Mouse (Mus musculus) urinary bladder, postnatal 4 days (tissue): ENCODE measurements around the gene Ifitm1.

ENCODE experiments used
- DNase-seq, 2 experiments: peaks; one replicate each; pipeline ENCODE4 v3.0.0; 2021 to 2022; ENCODE audit warnings: low spot score in 2 of 2

Ifitm1 gene

DNA sequence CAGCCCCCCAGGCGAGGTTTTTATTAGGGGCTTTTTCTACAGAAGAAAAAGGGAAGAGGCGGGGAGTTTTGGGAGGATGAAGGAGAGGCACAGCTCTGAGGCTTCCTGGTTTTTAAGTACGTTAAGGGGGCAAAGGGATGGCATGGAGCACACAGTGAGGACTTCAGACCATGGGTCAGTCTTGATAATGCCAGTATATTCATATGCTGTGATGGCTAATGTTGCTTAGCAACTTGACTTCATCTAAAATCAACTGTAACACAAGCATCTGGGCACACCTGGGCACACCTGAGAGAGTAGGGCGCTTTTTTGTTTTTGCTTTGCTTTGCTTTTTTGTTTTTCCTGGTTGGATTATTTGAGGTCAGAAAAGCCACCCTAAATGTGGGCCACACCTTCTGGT lies at the start of gene Ifitm1:
TSS of gene Ifitm1 (plus strand) at position 301 of the 400 bp plus-strand sequence.
- DNase-seq: peak in 1 of 2 experiments; percentile 26

DNA sequence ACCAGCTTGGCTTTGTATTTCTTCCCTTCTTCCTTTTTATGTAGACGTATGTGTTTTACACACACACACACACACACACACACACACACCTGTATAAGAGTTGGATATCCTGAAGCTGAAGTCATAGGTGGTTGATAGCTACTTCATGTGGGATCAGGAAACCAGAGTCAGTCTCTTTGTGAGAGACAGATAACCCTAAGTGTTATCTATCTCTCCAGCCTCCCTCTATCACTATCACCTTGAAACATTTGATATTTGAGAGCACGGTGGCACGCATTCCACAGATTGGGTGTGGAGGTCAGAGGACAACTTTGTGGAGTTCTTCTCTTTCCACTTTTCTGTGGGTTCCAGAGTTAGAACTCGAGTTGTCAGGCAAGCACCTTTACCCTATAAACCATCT lies 47.1 kb upstream of the Ifitm1 start:
- no peak for DNase-seq

DNA sequence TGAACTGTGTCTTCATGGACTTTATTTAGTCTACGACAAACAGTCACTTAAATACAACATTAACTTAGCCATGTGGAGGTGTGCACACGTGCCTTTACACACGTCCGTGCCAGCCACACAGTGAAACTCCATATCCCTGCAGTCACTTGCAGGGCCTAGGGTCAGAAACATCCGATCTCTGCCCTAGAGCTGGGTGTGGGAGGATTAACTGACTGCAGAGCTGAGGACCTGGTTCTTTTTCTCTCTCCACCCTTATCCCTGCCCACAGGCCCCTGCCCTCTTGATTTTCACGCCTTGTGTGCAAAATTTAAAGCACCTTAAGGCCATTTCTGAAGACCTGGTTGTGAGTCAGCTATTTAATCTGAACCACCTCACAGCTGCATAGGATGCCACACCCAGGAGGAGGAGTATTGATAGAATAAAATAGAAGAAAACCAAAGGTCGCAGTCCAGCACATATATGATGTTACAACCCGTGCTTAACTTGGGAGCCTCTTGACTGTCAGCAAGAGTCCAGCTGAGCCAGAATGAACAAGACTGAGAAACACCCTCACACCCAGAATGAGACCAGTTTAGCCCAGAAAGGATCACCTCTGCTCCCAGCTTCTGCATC lies 46.5 kb upstream of the Ifitm1 start, which contains the start of gene Nlrp6:
TSS of gene Nlrp6 (plus strand) at position 485 of the 612 bp plus-strand sequence.
- DNase-seq: no peak

DNA sequence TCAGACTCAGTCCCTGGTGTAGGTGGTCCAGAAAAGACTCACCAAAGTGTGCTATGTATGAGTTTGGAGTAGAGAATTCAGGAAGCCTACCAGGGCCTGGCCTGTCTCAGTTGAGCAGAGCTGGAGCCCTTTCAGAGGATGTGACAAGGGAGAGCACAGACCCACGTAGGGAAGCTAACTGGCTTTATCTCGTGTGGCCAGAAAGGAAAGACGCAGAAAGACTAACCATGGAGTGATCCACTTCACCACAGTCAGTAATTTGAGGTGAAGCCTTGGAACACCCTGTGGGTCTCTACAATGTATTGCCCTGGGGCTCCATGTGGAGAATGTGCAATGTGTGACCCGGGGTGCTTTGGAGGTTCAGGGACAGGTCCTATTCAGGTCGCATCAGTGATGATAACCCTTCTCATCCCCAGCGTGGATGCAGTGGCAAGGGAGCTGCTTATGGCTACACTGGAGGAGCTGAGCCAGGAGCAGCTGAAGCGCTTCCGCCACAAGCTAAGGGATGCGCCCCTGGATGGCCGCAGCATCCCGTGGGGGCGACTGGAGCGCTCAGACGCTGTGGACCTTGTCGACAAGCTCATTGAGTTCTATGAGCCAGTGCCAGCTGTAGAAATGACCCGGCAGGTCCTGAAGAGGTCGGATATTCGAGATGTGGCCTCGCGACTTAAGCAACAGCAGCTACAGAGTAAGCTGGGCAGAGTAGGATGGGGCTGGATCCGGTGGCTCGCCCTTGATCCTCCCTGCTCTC lies 45.6 kb upstream of the Ifitm1 start:
- no peak for DNase-seq

DNA sequence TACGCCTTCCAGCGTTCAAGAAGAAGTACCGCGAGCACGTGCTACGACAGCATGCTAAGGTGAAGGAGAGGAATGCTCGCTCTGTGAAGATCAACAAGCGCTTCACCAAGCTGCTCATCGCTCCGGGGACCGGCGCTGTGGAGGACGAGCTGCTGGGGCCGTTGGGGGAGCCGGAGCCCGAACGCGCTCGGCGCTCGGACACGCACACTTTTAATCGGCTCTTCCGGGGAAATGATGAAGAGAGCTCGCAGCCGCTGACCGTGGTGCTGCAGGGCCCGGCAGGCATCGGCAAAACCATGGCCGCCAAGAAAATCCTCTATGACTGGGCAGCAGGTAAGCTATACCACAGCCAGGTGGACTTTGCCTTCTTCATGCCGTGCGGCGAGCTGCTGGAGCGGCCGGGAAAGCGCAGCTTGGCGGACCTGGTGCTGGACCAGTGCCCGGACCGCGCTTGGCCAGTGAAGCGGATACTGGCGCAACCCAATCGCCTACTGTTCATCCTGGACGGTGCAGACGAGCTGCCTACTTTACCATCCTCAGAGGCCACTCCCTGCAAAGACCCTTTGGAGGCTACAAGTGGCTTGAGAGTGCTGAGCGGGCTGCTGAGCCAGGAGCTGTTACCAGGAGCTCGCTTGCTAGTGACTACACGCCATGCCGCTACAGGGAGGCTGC lies 44.5 kb upstream of the Ifitm1 start:
- DNase-seq: no peak

DNA sequence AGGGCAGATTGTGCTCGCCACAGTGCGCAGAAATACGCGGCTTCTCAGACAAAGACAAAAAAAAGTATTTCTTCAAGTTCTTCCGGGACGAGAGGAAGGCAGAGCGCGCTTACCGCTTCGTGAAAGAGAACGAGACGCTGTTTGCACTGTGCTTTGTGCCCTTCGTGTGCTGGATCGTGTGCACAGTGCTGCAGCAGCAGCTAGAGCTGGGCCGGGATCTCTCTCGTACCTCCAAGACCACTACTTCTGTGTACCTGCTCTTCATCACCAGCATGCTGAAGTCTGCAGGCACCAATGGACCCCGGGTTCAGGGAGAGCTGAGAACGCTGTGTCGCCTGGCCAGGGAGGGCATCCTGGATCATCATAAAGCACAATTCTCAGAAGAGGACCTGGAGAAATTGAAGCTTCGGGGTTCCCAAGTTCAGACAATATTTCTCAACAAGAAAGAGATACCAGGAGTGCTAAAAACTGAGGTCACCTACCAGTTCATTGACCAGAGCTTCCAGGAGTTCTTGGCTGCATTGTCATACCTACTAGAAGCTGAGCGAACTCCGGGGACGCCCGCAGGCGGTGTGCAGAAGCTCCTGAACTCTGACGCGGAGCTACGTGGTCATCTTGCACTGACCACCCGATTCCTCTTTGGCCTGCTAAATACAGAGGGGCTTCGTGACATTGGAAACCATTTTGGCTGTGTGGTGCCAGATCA lies 43.8 kb upstream of the Ifitm1 start:
- no peak for DNase-seq

DNA sequence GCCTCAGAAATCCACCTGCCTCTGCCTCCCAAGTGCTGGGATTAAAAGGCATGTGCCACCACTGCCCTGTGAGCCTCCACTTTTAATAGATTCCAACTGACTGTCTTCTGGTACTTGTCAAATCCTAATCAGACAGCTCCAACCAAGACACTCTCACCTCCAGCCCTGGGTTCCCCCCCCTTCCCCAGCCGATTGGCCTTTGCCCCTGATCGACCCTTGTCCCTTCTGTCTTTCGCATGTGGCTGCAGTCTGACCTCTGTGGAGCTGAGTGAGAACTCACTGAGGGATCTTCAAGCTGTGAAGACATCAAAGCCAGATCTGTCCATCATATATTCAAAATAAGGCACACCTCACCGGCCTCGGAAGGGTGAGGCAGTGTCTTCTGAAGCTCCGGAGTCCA lies 39.8 kb upstream of the Ifitm1 start:
- DNase-seq: no peak

DNA sequence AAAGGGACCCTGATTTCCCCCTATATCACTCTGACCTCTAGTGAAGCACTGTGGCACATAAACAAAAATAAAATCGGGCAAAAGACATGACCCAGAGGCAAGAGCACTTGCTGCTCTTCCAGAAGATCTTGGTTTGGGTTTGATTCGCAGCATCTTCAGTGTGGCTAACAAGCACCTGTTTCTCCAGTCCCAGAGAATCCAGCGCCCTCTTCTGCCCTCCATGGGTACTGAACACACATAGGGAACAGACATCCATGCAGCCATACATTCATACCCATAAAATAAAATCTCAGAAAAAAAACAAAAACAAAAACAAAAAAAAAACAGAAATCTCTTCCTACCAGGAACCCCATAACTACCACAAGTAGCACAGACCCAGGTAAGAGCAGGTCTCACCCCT lies 28.6 kb upstream of the Ifitm1 start:
- no peak for DNase-seq

DNA sequence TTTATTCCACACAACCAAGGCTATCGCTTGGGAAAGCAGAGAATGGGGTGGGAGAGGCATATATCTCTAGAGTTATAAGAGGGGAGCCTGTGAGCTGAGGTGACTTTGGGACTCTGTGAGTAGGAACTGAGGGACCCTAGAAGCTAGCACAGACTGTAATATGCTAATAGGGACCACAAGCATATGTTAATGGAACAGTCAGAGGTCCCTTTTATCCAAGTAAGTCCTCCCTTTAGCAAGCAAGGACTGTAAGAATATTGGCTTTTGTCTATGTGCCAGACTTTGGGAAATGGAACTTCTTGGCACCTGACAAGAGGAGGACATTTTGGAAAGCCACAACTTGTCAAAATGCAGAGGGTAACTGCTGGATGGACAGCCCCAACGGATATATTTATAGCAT lies 28.1 kb upstream of the Ifitm1 start:
- no peak for DNase-seq

DNA sequence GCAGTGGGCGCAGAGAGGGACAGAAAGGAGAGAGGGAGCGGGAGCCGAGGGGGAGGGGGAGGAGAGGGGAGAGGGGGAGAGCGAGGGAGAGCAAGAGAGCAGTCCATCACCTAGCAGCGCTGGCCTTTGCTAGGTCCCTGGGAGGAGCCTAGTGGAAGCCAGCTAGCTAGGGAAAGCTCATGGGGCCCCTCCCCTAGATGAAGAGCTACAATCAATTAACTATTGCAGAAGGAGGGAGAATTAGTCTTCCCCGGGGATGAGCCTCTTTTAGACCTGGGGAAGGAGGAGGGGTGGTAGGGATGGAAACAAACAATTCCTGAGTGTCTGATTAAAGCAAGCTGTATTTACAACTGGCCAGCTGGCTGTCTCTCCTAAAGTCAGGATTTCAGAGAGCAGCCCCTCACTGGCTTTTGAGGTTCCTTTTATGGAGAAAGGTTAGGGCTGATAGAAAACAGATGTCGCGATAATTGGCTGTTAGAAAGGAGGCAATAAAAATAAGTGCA lies 27.3 kb upstream of the Ifitm1 start:
- DNase-seq: peak in 1 of 2 experiments; percentile 60

DNA sequence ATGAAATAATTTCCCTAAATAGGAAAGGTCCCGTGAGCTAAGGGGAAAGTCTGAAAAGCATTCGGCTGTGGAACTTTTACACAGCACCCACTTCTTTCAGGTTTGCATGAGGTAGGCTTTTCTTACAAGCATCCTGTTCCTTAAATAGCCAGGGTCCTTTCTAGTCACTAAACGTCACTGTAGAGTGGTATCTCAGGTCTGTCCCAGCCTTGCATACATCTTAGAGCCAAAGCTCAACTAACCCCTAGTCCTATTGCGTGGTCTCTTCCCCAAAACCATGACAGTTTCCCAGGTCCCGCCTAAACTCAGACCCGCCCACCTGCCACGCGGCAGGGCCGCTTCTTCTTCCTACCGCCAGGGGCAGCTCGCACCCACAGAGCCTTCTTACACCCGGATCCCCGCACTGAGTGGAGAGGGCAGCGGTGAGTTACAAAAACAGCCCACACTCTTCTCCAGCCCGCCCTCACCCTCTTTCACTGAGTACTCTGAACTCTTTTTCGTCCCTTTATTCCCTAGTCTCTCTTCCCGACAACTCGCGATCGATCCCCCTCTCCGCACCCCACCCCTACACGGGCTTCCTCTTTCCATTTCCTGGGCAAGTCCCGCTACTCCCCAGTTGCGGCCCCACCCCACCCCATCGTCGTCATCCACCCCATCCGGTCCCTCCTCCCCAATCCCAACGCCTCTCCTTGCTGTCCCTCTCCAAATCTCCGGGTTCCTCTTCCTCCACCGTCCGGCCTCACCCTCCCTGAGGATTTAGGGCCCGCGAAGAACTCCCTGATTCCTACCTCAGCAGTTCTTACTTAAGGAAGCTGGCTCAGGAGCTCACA lies 25.6 kb upstream of the Ifitm1 start, which contains the start of gene Pgghg:
TSS of gene Pgghg (plus strand) at position 170 of the 830 bp plus-strand sequence.
- DNase-seq: peak; percentile 85 to 89

DNA sequence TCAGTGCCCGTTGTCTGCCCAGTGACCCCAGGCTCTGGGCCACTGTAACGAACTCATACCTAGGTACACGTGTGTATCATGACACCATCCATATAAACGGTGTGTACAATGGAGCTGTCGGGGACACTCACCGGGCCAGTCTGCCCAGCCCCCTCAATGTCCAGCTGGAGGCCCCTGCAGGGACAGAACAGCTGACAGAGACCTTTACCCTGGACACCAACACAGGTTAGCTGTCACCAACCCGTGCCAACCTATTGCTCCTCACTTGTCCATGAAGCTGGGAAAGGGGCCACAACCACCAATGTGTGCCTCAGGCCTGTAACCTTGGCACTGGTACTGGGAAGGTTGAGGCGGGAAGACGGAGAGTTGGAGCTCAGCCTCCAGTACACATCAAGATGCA lies 24.7 kb upstream of the Ifitm1 start:
- no peak for DNase-seq

DNA sequence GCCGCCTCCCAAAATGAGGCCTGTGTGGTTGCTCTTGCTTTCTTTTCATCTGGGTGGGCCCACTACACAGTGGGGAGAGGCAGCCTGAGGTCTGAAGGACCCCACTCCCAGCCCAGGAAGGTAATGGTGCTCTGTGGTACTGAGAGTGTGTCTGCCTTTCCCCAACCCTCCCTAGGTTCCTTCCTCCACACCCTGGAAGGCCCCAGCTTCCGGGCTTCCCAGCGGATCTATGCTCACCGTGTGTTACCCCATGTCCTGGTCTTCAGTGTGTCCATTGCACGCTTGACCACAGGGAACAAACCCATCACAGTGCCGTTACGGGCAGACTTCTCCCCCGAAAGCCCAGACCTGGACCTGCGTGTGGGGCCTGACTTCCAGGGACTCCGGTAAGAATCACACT lies 24.2 kb upstream of the Ifitm1 start:
- DNase-seq: no peak

DNA sequence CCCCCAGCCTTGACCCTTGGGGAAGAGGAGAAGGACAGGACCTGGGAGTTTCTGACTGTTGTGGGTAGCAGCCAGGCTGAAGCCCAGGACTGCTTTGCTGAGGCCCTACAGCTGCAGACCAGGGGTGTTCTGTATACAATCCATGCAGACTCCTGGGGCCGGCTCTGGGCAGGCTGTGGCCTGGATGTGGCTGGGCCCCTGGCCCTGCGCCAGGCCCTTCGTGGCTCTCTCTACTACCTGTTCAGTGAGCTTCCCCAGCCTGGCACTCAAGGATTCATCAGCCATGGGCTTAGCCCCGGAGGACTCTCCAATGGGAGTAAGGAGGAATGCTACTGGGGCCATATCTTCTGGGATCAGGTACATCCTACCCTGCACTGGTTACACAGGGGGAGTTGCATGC lies 23.7 kb upstream of the Ifitm1 start:
- DNase-seq: no peak

DNA sequence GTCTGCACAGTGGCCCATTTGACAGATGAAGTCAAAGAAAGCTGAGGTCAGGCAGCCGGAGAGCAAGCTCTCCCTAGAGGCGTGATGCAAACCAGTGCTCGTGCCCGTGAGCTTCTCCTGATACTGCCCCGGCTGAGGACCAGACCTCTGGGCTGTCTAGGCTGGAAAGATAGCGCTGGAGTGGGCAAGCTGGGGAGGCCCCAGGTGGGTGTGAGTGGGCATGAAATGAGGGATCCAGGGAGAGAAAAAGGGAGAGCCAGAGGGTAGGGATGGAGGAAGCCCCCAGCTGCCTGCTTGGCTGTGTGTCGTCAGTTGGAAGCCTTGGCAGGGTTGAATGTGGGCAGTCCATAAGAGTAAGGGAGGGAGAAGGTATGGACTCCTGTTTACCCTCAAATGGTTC lies 22.8 kb upstream of the Ifitm1 start:
- DNase-seq: no peak

DNA sequence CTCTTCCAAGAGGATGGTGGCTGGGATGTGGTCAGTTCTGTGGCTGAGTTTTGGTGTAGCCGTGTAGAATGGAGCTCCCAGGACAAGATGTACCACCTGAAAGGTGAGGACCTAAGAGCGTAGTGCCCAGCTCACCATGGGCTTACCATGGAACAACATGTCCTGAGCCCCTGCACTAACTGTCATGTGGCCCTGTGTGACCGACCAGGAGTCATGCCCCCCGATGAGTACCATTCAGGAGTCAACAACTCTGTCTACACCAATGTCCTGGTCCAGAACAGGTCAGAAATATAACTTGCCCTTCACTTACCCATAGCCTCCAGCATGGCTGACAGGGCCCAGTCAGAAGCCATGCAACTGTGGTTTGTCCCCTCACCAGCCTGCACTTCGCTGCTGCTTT lies 21.8 kb upstream of the Ifitm1 start:
- no peak for DNase-seq

DNA sequence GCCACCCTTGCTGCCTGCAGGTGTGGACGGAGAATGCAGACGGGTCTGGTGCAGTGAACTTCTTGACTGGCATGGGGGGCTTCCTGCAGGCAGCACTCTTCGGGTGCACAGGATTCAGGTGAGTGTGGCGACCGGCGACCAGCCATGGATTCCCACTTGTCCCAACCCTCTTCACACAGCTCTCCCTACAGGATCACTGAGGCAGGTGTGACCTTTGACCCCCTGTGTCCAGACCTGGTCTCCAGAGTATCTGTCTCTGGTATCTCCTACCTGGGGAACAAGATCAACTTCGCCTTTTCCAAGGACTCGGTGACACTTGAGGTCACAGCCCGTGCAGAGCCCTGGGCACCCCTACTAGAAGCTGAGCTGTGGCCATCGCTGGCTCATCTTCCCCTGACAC lies 20.7 kb upstream of the Ifitm1 start:
- no peak for DNase-seq

DNA sequence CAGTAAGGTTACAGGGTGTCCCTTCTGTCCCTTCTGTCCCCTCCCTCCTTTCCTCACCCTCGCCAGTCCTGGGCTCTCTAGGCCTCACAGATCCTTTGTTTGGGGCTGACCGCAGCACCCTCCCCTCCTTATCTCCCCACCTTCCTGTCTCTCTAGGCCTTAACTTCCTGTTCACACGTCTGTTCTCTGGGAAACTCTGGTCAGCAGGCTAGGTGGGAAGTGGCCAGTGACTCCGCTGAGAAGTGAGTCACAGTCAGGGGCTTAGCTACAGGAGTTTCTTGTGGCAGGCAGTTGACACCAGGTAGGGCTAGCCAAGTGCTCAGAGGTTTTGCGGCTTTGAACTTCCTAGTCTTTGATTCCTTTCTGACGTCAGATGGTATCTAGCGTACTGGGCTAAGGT lies 20.0 kb upstream of the Ifitm1 start:
- DNase-seq: no peak

DNA sequence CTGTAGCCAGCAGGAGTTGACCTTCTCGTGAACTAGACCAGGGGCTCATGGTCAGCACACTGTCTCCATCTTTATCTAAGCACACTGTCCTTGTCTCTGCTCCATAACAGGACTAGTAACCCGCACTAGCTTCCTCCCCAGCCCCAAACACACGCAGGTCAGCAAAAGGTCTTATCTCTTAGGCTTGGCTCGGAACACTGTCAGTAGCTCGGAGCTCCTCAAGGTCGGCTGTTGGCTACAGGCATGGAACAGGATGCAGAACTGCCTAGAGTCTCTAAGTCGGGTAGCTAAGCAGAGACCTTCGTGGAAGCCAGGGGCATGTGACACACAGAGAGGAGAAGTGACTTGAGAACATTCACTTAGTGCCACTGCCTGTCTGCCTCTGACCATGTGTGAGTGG lies 18.9 kb upstream of the Ifitm1 start:
- DNase-seq: no peak

DNA sequence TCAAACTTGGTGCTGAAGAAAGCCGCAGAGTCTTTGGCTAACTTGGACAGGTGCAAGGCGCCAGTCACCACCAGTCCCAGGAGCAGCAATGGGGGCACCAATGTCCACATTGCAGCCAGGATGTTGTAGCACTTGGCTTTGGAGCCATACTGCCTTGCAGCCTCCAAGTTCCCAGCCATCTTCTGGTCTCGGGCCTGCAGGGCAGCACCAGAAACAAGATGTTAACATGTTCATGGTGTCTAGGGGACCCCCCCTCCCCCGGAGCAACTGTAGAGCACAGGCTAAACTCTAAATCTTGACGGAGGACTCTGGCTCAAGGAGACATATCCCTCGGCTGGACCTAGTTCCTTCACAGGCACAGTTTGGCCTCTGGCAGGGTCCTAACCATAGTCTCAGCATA lies 17.8 kb upstream of the Ifitm1 start:
- DNase-seq: no peak

DNA sequence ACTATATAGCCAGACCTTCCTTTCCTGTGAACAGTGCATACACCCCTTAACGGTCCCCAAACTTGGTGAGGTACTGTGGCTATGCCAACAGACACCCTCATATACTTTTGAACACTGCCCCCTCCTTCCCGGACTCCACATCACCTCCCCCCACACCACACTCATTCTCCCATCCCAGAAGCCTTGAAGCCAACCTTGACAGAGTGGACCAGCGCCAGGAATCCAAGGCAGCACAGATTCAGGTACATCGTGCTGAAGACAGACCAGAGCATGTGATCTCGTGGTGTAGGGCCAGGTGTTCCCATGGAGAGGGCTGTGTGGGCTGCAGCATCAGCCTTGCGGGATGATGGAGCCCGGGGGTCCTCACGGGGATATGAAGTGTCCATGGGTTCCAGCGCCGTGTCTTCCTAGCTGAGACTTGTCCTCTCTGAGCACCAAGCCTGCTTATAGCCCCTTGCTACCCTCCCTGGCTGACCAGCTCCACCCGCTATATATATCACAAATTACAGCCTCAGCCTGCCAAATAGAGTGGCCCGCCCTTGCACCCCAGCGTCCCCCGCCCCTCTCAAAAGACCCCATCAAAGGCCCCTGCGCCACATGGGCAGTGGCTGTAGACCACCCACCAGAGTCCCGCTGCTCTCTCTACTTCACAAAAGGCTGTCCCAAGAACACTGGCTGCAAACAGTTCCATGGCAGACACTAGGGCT lies 17.0 kb upstream of the Ifitm1 start, which contains the start of gene Ifitm5:
TSS of gene Ifitm5 (minus strand) at position 468 of the 707 bp plus-strand sequence.
- DNase-seq: no peak
